Mouse (Mus musculus): ENCODE results near the gene Ptprk. TPM values are rescaled to one million over a fixed set of nuclear protein-coding genes. Genes with fewer than 3 reads are reported as not detected.

The Ptprk gene
- total RNA-seq, 2 experiments from 2014 or later = 4.0 to 4.5 TPM

DNA sequence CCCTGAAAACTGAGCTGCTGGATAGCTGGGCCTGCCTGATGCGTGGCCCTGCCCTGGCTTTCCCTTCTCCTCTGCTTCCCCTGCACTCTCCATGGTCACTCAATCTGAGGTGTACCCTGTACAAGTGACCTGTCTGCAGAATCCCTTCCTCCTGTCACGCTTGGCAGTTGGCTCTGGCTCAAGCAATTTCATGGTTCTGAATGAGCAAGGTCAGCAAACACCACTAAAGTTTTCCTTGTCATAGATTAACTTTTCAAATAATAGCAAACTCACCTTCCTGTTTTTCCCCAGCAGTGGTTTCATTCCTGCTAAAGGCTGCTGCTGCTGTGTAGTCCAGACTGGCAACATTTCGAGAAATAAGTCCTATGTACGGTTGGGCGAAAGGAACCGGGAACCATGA lies 30.6 kb downstream of the Ptprk start:
- no peak for DNase-seq
- intact Hi-C loops (cut with DNase I) = no loop called here

DNA sequence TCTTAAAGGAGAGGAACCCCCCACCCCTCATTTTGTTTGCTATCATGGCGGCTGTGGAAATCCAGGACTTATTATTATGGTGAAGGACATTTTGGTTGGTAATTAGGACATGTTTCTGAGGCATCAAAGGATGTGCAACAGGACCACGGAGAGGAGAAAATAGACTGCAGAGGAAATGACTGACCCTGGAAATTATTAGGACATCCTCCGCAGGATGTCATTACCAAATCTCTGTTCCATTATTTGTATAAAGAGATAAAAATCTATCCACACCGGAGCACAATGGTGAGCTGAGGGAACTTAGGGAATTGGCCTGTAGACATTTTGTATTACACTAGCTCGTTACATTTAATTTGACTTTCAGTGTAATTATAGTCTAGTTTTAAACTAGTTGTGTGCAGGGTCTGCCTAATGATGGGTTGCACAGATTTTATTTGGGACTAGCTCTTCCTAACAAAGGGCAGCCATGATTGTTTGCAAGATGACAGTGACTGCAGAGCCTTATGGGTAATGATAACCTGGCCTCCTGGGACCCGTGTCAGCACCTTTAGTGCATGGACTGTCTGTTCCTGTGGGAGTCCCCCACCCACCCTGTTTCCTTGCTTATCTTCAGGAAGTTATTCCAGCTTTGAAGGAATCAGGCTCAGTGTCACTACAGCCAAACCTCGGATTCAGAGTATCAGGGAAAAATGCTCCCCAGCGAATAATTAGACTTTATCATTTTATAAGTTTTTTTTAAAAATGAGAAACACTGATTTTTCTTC lies 38.4 kb downstream of the Ptprk start:
- intact Hi-C loops (cut with DNase I) = no loop called here
- DNase-seq = no peak

- intact Hi-C loops (cut with DNase I) = no loop called here
Observed at GRCm38 (mm10) chr10:28113879-28114278, 39.3 kb downstream of the Ptprk start.

DNA sequence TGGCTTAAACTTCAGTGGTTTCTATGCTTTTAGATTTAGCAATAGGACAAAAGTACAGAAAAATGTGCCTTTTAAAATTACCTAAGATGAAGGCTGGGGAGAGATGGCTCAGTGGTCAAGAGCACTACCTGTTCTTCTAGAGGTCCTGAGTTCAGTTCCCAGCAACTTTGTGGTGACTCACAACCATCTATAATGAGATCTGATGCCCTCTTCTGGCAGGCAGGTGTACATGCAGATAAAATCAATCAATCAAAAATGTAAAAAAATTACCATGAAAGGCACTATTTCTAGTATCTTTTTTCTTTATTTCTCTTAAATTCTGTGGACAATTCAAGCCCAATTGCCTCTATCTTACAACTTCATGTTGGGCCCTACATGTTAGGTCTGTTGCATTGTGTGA lies 42.4 kb downstream of the Ptprk start:
- intact Hi-C loops (cut with DNase I) = no loop called here
- DNase-seq = no peak

More at GRCm38 (mm10) chr10:28113879-28114278, 39.3 kb downstream of the Ptprk start:
- DNase-seq = no peak

- intact Hi-C loops (cut with DNase I) = no loop called here
- no peak for DNase-seq
Observed at GRCm38 (mm10) chr10:28118783-28119365, 44.3 kb downstream of the Ptprk start.

DNA sequence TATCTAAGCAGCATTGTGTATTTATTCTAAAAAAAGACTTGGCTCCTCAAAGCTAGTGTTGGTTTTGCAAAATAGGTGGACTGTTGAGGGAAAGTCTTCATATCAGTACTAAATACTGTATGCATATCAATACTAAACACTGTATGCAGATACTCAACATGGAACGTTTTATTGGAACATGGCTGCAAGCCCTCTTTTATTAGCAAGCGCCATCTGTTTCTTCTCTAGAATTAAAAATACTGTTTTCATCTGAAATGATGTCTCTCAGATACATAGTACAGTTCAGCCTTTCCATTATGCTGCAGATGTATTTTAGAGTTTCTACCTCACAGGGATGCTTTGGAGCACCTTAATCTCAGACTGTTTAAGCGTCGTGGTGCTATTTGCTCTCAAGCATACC lies 49.3 kb downstream of the Ptprk start:
- intact Hi-C loops (cut with DNase I) = no loop called here
- DNase-seq = no peak

DNA sequence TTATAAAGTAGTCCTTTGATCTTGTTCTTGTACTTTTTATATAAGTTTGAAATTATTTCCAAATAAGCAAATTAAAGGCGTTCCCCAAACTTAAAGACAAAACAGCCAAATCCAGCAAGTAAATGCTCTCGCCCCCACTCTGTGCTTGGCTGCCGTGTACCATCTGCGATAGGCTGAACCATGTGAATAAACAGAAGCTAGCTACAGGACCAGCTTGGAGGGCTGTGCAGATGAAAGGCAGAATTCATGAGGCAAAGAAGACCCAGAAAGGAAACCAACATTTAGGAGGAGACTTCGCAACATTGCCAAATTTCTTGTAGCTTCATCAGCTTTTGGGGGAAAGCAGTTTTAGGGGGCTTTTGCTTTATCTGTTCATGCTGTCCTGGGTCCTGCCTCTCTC lies 53.4 kb downstream of the Ptprk start:
- no peak for DNase-seq
- intact Hi-C loops (cut with DNase I) = no loop called here

DNA sequence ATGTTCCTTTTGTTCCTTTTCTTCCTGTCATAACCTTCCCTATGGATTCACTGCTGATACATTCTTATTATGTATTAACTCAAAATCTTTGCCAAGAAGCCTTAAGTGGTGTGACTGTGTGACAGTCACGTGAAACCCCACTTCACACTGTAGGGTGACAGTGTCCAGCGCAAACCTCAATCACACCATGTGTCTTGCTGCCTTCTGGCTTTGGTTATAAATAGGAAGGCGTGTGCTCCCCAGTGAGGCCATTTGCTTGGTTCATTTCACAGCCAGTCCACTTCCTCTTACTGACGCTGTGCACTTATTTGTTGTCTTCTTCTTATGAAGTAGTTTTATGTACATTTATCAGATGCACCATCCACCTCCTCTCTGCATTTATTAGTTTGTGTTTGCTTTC lies 53.8 kb downstream of the Ptprk start:
- intact Hi-C loops (cut with DNase I) = no loop called here
- no peak for DNase-seq

DNA sequence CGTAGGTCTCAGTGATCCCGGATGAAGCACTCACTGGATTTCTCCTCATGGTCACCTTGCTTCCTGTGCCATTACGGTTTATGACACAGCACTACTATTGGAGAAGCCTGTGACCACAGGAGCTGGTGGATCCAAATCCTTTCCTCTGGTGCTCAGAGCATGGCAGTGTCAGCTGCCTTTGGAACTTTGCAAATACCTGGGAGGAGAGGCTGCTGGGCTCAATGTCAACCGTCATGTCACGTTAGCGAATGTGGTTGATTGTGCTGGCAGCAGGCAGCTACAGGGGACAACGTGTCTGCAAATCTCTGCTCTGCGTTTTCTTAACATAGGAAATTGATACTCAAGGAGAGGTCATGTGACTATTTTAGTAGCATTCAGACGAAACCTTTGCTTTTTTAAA lies 55.8 kb downstream of the Ptprk start:
- intact Hi-C loops (cut with DNase I) = no loop called here
- no peak for DNase-seq

DNA sequence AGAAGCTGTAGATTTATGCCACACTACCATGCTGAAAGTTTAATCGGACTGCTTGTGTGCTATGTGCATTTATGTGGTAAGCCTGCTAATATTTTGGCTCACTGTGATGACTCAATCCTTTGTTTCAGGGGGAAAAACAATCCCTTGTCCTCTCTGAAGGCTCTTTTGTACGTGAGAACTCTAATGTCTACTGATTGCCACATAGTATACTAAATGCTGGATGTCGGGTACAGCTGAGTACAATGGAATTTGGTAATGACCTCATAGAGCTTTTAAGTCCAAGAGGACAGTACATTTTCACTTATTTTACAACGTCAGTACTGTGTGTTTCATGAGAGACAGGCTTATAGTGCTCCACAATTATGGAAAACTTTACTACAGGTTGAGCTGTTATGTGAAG lies 59.1 kb downstream of the Ptprk start:
- intact Hi-C loops (cut with DNase I) = no loop called here

GRCm38 (mm10) chr10:28138399-28138798 lies 63.8 kb downstream of the Ptprk start:
- DNase-seq = no peak

More for the DNA sequence above, 59.1 kb downstream of the Ptprk start:
- no peak for DNase-seq

DNA sequence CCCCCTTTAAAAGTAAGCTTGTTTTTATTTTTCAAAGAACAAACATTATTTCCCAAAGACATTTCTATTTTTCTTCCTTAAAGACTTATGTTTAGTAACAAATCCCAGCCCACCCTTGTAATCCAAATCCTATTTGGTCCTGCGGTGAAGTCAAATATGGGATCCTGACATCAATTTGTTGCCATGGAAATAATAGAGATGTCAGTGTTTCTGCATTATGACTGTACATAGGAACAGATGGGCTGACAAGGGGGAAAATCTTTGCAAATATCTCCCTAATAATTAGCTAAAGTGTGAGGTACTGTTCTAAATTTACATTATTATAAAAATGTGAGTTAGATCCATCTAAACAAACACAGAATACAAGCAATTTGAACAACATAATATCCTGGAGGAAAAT lies 69.8 kb downstream of the Ptprk start:
- intact Hi-C loops (cut with DNase I) = no loop called here

More at GRCm38 (mm10) chr10:28138399-28138798, 63.8 kb downstream of the Ptprk start:
- intact Hi-C loops (cut with DNase I) = no loop called here

DNA sequence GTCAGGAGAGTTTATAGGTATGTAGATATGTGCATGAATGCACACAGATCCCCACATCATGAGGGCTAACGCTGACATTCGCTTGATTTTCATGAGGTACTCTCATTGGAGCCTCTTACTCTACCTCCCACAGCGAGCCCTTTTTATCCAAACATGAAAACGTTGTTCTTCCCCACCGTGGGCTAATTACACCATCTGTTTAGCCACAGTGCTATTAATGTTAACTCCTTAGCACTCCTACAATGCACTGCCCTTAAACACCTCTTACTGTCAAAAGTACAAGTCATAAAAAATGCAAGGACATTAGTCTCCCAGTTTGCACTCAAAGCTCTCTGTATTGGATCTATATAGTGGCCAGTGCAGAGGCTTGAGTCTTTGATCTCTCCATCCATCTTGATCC lies 70.7 kb downstream of the Ptprk start:
- intact Hi-C loops (cut with DNase I) = no loop called here
- DNase-seq = no peak

More for the DNA sequence above, 69.8 kb downstream of the Ptprk start:
- DNase-seq = no peak

DNA sequence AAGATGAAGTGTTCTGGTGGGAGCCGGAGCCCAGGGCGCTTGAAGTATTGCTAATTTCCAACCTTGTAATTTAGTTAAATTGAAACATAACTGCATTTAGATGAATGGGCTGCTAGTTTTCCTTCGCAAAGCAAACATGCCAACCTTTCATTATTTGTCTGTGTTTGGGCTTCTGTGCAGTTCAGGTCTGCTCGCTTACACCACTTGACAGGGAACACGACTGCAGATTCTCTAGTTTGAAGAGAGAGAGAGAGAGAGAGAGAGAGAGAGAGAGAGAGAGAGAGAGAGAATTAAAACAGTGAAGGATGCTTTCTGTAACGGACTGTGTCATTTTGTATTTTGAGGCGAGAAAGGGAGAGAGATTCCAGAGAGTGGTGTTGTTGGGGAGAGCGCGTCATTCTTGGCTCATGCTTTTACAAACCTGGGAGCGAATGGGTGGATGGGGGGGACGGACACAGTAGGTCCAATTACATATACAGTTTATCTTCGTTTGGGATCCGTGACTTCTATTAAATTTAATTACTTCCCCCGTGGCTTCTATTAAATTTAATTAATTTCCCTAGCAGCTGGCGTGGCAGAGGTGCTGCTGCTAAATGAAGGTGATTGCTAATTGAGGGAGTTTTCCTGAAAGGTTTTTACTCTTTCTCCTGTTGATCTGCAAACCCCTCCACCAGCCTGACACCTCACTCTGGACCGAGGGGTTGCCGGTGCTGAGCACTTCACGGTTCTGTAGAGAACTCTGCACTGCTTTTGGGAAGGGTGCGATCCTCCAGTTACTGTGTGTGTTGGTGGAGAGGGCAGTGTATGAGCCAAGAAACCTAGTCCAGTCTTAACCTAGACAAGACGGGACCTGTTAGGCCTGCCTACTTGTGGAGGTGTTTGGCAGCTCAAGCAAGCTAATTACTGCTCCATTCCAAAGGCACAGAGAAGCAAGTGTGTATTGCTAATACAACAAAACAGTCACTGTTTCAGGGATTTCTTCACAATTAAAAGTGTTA lies 81.4 kb downstream of the Ptprk start:
- no peak for DNase-seq
- intact Hi-C loops (cut with DNase I) = no loop called here

GRCm38 (mm10) chr10:28159716-28160115 lies 85.1 kb downstream of the Ptprk start:
- DNase-seq = no peak
- intact Hi-C loops (cut with DNase I) = no loop called here

- intact Hi-C loops (cut with DNase I) = no loop called here
- DNase-seq = no peak
Observed at GRCm38 (mm10) chr10:28161306-28161705, 86.7 kb downstream of the Ptprk start.

DNA sequence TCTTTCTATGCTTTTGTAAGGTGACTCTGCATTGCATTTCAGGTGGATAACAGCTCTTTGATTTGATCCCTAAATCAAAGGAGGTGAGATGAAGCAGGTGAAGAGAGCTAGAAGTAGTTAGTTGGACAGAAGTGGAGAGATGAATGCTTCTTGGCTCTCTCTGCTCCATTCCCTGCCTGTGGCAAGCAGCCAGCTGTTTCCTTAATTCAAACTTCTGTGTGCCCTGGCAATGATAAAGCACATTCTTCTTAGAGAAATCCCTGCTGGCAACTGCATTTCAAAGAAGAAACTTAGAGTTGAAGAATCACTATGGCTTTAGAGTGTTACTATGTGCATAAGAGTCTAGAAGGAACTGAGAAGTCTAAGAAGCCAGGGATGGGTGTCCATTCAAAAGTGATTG lies 89.6 kb downstream of the Ptprk start:
- intact Hi-C loops (cut with DNase I) = no loop called here
- DNase-seq = no peak

GRCm38 (mm10) chr10:28164746-28165145 lies 90.1 kb downstream of the Ptprk start:
- intact Hi-C loops (cut with DNase I) = no loop called here
- no peak for DNase-seq

GRCm38 (mm10) chr10:28166610-28167009 lies 92.0 kb downstream of the Ptprk start:
- intact Hi-C loops (cut with DNase I) = no loop called here
- DNase-seq = no peak

DNA sequence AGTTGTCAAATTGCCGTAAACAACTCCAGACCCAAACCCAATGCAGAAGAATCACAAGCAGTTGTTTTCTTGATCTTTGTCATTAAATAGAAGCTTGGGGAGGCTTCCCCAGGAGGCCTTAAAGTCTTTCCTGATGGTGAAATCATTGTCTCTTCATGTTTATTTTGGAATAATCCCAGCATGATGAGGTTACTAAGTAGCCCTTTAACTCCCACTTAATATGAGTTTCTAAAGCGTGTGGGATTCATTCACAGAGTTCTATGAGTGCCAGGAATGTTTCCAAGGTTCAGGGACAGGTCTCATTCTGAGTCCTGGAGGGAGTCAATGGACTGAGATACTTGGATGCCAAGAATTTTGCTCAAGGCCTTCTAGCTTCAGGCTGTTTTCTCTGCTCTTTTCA lies 92.5 kb downstream of the Ptprk start:
- intact Hi-C loops (cut with DNase I) = no loop called here
- DNase-seq = no peak

DNA sequence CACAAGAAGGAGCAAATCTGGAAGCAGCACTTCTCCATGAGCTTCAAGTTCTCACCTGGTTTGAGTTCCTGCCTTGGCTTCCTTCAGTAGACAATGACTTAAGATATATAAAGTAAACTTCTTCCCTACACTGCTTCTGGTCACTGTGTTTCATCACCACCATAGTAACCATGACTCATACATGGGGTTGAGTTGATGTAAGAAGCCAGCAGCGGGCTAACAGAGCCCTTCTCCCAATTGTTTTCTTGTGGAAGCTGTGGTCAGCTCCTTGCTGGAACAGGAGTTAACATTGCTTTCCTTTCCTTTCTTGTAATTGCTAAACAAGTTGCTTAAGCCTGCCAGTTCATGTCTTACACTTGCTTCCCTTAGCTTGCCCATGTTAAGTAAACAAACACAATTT lies 96.6 kb downstream of the Ptprk start:
- no peak for DNase-seq
- intact Hi-C loops (cut with DNase I) = no loop called here

Data from gastrocnemius, postnatal 36 days (tissue).